Mouse (Mus musculus) liver, embryonic 14.5 days (tissue): Measurements from ENCODE around the gene Acsm5.

Experiments used
- CTCF ChIP-seq: IDR thresholded peaks from 2 replicates; pipeline ENCODE4 v1.5.1; 2016; ENCODE audit warnings: antibody characterized with exemption, low read depth, control low read depth
- EP300 ChIP-seq: IDR thresholded peaks from 2 replicates; pipeline ENCODE4 v1.6.1; 2016; ENCODE audit warnings: antibody characterized with exemption, low read depth

DNA sequence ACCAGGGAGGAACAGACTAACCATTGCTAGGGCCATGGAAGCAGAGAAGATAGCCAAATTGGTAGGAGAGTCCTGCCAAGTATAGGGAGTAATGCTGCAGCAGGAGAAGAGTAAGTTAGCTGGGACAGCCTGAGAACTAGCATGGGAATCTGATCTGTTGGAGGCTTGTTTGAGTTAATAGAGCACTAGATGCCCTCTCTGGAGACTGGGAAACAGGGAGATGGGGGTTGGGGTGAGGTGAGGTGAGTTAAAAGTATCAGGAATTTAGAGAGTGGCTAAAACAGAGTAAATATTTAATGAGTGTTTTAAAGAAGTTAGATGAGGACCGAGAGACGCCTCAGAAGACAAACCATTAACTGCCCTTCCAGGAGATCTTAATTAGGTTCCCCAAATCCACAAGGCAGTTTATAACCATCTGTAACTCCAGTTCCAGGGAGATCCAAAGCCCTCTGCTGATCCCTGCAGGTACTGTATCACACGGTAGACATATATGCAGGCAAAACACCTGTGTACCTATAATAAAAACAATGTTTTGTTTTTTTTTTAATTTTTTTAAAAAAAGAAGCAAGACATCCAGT is 75.4 kb downstream of the Acsm5 start:
- TF ChIP-seq EP300 (no peak), CTCF (no peak)
